Mouse (Mus musculus): ENCODE results near the gene Ms4a6d. TPM values are rescaled to one million over a fixed set of nuclear protein-coding genes. Genes with fewer than 3 reads are reported as not detected.
"Not testable (repeated sequence)": the region's sequence is repeated elsewhere in the genome, so short reads cannot be mapped to it uniquely, and the experiment has no call there.

The Ms4a6d gene
- polyA plus RNA-seq, 1 experiment from 2014 or later = 2.6 TPM

DNA sequence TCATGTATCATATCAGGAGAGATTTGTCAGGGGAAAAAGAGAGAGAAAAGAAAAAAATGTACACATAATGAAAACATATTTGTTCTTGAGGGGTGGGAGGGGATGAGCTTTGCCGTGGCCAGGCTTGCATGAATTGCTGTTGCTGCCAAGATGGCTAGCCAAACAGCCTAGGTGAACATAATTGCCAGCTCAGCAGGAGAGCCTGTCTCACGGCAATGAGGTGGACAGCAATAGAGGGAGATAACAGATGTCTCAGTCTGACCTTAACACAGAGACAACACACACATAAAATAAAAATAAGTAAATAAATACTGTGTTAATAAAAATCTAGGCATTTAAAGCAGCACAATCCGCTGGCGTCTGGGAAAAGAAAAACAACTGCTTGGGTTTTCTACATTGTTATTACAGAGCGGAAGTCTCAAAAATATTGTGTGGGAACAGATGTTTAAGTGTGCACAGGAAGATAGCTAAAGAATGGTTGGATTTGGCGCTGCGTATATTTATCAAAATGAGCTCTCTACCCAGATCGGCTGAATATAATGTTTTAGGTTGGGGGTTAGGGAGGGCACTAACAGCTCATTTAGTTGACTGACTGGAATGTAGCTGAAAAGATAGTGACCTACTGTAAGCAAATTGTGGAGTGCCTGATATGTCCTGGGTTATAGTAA lies 9.3 kb upstream of the Ms4a6d start:
- Histone ChIP-seq H3K4me2 (no peak overlapping the region), H3K4me1 (replicated peaks) (no peaks in the 10 kb centered on the region), H3K9me3 (no peaks in the 10 kb centered on the region), H3K9ac (no peak overlapping the region), H3K27me3 (no peaks in the 10 kb centered on the region), H3K36me3 (no peaks in the 10 kb centered on the region), H3K27ac (replicated peaks) (no peak overlapping the region), H3K4me3 (no peak overlapping the region)
- 67% methylated on average over 8 of the region's 8 CpGs for WGBS
- ATAC-seq (ENCODE audit: low FRiP score, low read depth) = no peak

DNA sequence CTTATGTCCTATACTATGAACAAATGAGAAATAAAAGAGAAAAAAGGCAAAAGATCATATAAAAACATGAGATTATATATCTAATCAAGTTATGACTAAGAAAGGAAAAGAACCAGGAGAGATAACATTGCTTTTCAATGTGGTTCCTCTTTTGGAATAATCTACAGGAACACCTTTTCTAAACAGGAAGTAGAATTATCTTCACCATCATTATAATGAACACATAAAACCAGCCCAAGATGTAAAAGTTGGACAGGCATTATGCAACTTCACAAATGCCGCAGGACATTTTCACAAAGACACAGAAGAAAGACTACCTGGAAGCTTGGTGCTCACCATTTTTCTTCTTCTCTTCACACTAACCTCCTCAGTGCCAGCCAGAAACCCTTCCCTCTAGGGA lies 8.4 kb upstream of the Ms4a6d start:
- Histone ChIP-seq H3K36me3 (no peaks in the 10 kb centered on the region), H3K4me3 (no peak overlapping the region), H3K27me3 (no peaks in the 10 kb centered on the region), H3K9me3 (no peaks in the 10 kb centered on the region), H3K9ac (no peak overlapping the region), H3K4me1 (replicated peaks) (no peaks in the 10 kb centered on the region), H3K4me2 (no peak overlapping the region), H3K27ac (replicated peaks) (no peak overlapping the region)
- ATAC-seq (ENCODE audit: low FRiP score, low read depth) = no peak
- 98% methylated on average over 1 of the region's 1 CpGs for WGBS

DNA sequence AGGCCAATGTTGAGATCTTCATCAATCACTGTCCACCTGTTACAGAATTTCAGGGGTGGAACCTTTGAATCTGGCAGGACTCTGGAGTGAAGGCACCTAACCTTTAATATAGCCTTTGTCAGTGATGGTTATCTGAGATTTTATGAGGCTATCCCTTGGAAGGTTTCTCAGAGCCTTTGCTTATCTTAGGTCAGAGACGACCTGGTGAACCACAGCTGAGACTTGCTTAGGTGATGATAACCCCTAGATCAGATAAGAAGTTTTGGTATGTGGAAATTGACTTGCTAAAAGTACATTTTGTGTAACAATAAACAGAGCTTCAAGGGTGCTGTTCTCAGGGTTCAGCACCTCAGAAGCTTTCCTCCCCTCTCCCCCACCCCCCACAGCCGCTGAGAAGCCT lies 7.6 kb upstream of the Ms4a6d start:
- Histone ChIP-seq H3K36me3 (no peaks in the 10 kb centered on the region), H3K27ac (replicated peaks) (no peak overlapping the region), H3K4me1 (replicated peaks) (no peaks in the 10 kb centered on the region), H3K27me3 (no peaks in the 10 kb centered on the region), H3K9ac (no peak overlapping the region), H3K9me3 (no peaks in the 10 kb centered on the region), H3K4me3 (no peak overlapping the region), H3K4me2 (no peak overlapping the region)
- WGBS = 81% methylated on average over 2 of the region's 2 CpGs
- ATAC-seq (ENCODE audit: low FRiP score, low read depth) = no peak

DNA sequence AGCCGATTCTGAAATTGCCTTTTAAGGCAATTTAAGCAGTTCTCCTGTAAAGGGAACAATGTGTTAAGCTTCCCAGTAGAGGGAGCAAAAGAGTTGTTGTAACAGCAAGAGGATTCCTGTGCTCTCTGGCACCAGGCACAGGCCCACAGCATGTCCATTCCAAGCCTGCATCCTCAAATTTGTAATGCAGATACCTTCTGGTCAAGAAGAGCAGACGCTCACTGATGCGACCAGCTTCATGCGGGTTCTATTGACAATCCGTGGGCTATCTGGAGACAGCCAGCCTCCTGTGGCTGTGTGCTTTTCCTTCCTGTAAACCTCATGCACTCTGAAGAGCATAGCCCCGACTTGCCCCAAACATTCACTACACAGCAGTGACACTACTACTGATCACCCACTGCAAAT lies 6.9 kb upstream of the Ms4a6d start:
- Histone ChIP-seq H3K4me2 (no peak overlapping the region), H3K27me3 (no peaks in the 10 kb centered on the region), H3K36me3 (no peaks in the 10 kb centered on the region), H3K9me3 (no peaks in the 10 kb centered on the region), H3K9ac (no peak overlapping the region), H3K4me1 (replicated peaks) (no peaks in the 10 kb centered on the region), H3K4me3 (no peak overlapping the region), H3K27ac (replicated peaks) (no peak overlapping the region)
- WGBS = 25% methylated on average over 6 of the region's 6 CpGs
- peak; percentile 92 for ATAC-seq (ENCODE audit: low FRiP score, low read depth)

DNA sequence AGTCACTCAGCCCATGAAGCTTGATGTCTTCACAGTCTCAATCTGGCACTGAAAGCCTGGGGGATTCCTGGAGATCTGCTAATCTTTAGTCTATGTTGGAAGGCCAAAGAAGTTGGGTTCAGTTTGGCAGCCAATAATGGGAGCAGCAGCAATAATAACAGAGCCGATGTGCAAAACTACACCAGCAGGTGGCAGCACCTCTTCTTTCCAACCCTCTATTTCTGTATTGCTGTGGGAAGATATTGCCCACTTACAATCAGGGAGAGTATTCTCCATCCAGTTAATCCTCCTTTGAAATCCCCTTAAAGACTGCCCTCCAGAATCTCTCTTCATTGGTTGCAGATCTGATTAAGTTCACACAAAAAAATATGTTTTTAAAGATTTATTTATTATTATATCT lies 3.5 kb upstream of the Ms4a6d start:
- Histone ChIP-seq H3K27ac (replicated peaks) (no peak overlapping the region), H3K36me3 (no peaks in the 10 kb centered on the region), H3K4me3 (no peak overlapping the region), H3K9ac (no peak overlapping the region), H3K9me3 (no peaks in the 10 kb centered on the region), H3K27me3 (no peaks in the 10 kb centered on the region), H3K4me1 (replicated peaks) (no peaks in the 10 kb centered on the region), H3K4me2 (no peak overlapping the region)
- ATAC-seq (ENCODE audit: low FRiP score, low read depth) = peak; percentile 72; the same call in 1 of the 2 replicates
- WGBS = 18% methylated on average over 1 of the region's 1 CpGs

DNA sequence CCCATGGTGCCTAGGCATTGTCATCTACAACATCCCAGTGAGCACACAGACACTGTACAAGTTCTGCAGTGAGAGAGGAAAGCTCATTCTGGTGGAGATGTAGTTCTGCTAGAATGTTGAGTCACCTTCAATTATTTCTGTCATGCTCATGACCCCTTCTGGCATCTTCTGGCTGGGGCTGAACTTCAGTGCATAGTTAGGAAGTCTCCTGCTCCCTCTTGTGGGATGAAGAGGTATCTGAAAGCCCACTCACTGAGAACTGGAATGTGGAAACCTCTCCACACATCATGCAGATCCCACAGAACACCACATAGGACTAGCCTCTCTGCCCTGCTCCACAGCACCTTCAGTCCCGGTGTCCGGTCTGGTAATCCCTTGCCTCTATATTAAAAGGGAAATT lies 2.6 kb downstream of the Ms4a6d start:
- H3K9ac ChIP-seq = no peak overlapping the region
- no peaks in the 10 kb centered on the region for H3K4me1 ChIP-seq (replicated peaks)
- no peak for ATAC-seq (ENCODE audit: low FRiP score, low read depth)
- 96% methylated on average over 2 of the region's 2 CpGs for WGBS
- no peak overlapping the region for H3K27ac ChIP-seq (replicated peaks)
- no peak overlapping the region for H3K4me3 ChIP-seq
- H3K27me3 ChIP-seq = no peaks in the 10 kb centered on the region
- H3K36me3 ChIP-seq = no peaks in the 10 kb centered on the region
- H3K9me3 ChIP-seq = no peaks in the 10 kb centered on the region
- no peak overlapping the region for H3K4me2 ChIP-seq

DNA sequence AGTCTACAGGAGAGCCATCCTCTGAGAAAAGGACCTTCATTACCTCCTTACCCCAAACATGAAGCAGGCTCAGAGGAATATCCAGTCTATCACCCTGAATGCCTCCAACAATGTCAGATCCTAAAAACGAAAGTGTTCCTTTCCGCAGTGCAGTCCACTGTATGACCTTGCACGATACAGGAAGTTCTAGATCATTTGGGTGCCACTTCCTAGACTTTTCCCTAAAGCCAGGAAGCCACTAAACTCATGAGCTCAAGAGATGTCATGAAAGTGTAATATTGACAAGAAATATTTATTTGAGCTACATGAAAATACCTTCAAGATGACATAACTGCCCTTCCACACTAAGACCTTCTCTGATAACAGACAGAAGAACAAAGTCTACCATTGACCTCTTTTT lies 3.3 kb downstream of the Ms4a6d start:
- 88% methylated on average over 3 of the region's 3 CpGs for WGBS
- Histone ChIP-seq H3K4me3 (no peak overlapping the region), H3K9ac (no peak overlapping the region), H3K4me2 (no peak overlapping the region), H3K36me3 (no peaks in the 10 kb centered on the region), H3K27me3 (no peaks in the 10 kb centered on the region), H3K27ac (replicated peaks) (no peak overlapping the region), H3K9me3 (no peaks in the 10 kb centered on the region), H3K4me1 (replicated peaks) (no peaks in the 10 kb centered on the region)
- no peak for ATAC-seq (ENCODE audit: low FRiP score, low read depth)

DNA sequence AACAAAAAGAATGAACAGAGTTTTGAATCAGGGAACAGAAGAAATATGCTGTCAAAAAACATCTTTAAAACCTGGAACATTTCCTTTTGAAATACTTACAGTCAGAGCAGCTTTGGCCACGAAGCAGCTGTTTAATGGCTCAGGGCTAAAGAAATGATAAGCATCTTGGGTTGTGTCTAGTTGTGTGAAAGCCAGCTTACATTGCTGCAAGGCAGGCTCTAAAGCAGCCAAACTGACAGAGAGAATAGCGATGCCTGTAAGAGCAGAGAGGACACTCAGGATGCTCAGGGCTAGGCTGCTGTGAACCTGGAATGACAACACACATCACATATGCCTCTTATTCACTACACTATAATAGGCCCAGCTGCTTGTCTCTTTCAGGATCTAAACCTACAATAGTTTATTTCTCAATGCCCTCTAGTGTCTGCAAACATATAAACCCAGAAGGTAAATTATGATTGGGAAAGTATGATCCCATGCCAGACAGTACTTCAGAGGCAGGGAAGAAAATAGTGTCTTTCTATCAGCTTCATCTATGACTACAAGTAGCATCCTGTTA lies 14.7 kb downstream of the Ms4a6d start:
- H3K9ac ChIP-seq = no peak overlapping the region
- H3K36me3 ChIP-seq = no peaks in the 10 kb centered on the region
- H3K9me3 ChIP-seq = no peaks in the 10 kb centered on the region
- H3K4me2 ChIP-seq = no peak overlapping the region
- ATAC-seq (ENCODE audit: low FRiP score, low read depth) = no peak
- no peak overlapping the region for H3K27ac ChIP-seq (replicated peaks)
- no peak overlapping the region for H3K4me3 ChIP-seq
- no peaks in the 10 kb centered on the region for H3K4me1 ChIP-seq (replicated peaks)
- 76% methylated on average over 2 of the region's 2 CpGs for WGBS
- no peaks in the 10 kb centered on the region for H3K27me3 ChIP-seq

DNA sequence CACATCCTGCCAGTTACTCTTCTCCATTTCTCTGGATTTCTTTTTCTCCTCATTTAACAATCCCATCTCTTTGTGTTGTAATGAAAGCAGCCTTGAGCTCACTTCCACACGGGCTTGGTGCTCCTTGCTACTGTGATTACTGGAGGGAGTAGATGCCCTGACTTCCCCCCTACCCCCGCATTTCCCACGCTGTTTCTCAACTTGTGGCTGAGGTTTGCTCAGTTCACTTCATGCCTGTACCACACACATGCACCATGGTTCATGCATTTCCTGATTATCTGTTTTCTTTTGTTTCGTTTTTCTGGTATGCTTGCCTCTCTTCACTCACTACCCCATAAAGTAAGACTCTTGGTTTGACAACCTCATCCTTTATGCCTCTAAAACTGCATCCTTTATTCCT lies 15.4 kb downstream of the Ms4a6d start:
- Histone ChIP-seq H3K4me3 (no peak overlapping the region), H3K27me3 (no peaks in the 10 kb centered on the region), H3K9ac (no peak overlapping the region), H3K36me3 (no peaks in the 10 kb centered on the region), H3K9me3 (no peaks in the 10 kb centered on the region), H3K4me2 (no peak overlapping the region), H3K4me1 (replicated peaks) (no peaks in the 10 kb centered on the region), H3K27ac (replicated peaks) (no peak overlapping the region)
- 83% methylated on average over 4 of the region's 4 CpGs for WGBS
- ATAC-seq (ENCODE audit: low FRiP score, low read depth) = no peak

DNA sequence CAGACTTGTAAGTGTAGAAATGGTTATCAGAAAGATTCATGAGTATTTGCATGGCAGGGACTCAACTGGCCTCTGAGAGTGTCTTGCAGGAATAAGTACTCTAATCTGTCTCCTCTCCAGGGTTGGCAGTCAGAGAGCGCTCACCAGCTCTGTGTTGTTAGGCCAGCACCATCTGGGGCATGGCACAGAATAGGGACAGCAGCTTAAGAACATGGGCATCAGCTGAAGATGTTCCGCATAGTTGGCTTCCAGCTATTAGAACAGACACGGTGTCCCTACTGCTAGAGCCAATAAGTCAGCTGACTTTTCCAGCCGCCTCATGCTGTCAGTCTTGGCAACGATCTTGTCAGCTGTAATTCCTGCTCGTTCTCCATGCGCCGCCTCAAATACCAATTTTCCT lies 29.7 kb downstream of the Ms4a6d start:
- 72% methylated on average over 8 of the region's 8 CpGs for WGBS
- peak; percentile 59; the same call in 1 of the 2 replicates for ATAC-seq (ENCODE audit: low FRiP score, low read depth)
- Histone ChIP-seq H3K4me2 (no peak overlapping the region), H3K36me3 (no peaks in the 10 kb centered on the region), H3K4me3 (no peak overlapping the region), H3K27me3 (no peaks in the 10 kb centered on the region), H3K27ac (replicated peaks) (no peak overlapping the region), H3K9ac (no peak overlapping the region), H3K9me3 (no peaks in the 10 kb centered on the region), H3K4me1 (replicated peaks) (no peaks in the 10 kb centered on the region)

DNA sequence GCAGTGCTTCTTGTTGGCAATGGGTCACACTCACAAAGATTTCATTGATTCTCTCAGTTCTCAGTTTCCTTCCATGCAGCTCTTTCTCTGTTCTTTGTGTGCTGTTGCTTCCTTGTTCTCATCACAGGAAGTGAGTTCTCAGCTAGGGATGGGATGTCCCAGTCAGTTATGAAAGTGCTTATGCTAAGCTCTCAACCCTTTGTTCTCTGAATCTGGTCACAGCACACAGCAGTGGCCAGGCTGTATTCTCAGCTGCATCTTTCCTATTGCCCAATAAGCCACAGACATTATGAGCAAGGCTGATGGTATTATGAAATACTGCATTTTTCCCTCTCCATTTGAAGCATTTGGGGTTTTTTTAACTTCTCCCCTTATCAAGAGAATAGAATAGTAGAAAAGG lies 45.1 kb downstream of the Ms4a6d start:
- H3K4me1 ChIP-seq (replicated peaks); H3K4me2 ChIP-seq; H3K9me3 ChIP-seq; H3K27ac ChIP-seq (replicated peaks); H3K36me3 ChIP-seq; H3K9ac ChIP-seq; H3K27me3 ChIP-seq; H3K4me3 ChIP-seq; ATAC-seq (ENCODE audit: low FRiP score, low read depth): not testable (repeated sequence)

DNA sequence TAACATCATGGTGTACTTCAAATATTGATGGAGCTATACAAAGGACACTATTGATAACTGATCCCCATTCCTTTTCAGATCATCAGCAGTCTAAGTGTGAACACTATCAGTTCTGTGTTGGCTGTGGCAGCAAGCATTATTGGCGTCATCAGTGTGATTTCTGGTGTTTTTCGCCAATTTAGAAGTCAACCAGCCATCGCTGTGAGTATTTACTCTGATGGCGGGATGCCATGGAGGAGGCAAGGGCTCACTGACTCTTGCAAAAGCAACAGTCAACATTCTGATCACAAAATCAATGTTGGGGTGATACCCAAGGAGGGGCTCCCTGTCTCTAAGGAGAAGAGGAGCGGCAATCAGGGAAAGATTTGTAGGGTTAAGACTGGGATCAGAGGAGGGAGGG lies 49.9 kb downstream of the Ms4a6d start:
- H3K4me1 ChIP-seq (replicated peaks) = no peaks in the 10 kb centered on the region
- no peak overlapping the region for H3K4me3 ChIP-seq
- no peaks in the 10 kb centered on the region for H3K27me3 ChIP-seq
- no peaks in the 10 kb centered on the region for H3K9me3 ChIP-seq
- no peak for ATAC-seq (ENCODE audit: low FRiP score, low read depth)
- H3K4me2 ChIP-seq = no peak overlapping the region
- no peak overlapping the region for H3K9ac ChIP-seq
- WGBS = 88% methylated on average over 5 of the region's 5 CpGs
- H3K27ac ChIP-seq (replicated peaks) = no peak overlapping the region
- H3K36me3 ChIP-seq = no peaks in the 10 kb centered on the region

DNA sequence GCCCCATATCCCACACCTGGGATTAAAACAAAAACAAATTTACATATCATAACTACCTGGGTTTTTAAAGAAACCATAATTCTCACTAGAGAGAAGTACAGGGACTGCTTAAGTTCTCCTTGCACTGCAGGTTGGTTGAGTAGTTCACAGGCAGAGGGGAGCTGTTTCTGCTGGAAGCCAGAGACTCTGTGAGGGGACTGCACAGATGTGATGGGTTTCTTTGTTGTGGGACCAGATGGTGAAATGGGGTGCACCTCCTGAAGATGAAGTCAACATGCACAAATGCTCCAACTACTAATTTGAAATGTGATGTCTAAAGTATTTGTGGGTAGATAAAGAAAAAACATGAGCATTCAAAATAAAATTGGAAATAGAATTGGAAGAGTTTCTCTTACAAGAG lies 56.7 kb downstream of the Ms4a6d start:
- Histone ChIP-seq H3K4me3 (no peak overlapping the region), H3K27ac (replicated peaks) (no peak overlapping the region), H3K9me3 (no peaks in the 10 kb centered on the region), H3K9ac (no peak overlapping the region), H3K36me3 (no peaks in the 10 kb centered on the region), H3K27me3 (no peaks in the 10 kb centered on the region), H3K4me1 (replicated peaks) (no peaks in the 10 kb centered on the region), H3K4me2 (no peak overlapping the region)
- no peak for ATAC-seq (ENCODE audit: low FRiP score, low read depth)
